ENCODE assay signal across 10 mouse cellular contexts in the genomic region with DNA sequence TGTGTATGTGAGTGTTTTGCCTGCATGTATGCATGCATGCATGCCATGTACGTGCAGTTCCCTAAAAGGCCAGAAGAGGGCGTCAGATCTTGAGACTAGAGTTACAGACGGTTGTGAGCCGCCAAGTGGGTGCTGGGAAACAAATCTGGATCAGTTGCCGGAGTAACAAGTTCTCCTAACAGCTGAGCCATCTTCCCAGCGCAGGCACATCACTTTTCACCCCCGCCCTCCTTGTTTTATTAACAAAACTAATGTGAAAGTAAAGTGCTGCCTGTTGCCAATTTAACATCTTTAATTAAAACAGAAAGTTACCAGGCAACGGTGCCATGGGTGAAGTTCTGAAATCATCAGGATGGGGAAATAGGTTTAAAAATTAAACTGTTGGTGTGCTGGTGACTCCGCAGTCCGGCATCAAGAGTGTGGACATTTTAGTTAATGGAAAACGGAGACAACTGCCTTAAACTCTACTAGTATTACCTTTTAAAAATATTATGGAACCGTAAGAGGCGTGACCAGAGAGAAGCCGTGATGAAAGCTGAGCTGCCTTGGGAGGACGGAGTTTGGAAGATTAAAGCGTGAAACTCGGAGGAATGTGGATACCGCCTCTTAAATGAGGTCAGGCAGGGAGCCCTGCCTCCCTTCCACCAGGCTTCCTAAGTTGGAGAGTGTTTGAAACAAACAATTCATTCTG.
DNase-seq lines count a peak whose midpoint lies in the region; ATAC-seq and TF ChIP-seq lines count a peak whose summit lies in the region.
"Had no signal": no experiment of that assay in that cellular context is flagged by ENCODE, and none has a peak within 500 bp of the region (broad histone marks: within the 10 kb centered on the region; RNA-seq: fewer than 3 reads in every experiment).

No protein-coding gene starts in this region.

- intact Hi-C loops in left cerebral cortex, adult 2 months (cut with DNase I), result no loop called here

- H3K27me3 ChIP-seq in kidney, embryonic 16.5 days (ENCODE audit: insufficient read depth, low read length), result no peaks in the 10 kb centered on the region
- no peaks in the 10 kb centered on the region for H3K27me3 ChIP-seq in cerebellum, adult 2 months (ENCODE audit: control insufficient read depth, insufficient read depth, low read length)
- H3K27me3 ChIP-seq: hindbrain, embryonic 13.5 days had no signal

- H3K36me3 ChIP-seq in kidney, embryonic 16.5 days (ENCODE audit: insufficient read depth, low read length), result no peaks in the 10 kb centered on the region
- H3K36me3 ChIP-seq: hindbrain, embryonic 13.5 days had no signal

- DNase-seq in left cerebral cortex, adult 2 months (ENCODE audit: extremely low spot score in 1 of 2, low spot score in 2 of 2), result no peak
- DNase-seq in left cerebral cortex, adult 18-20 months (ENCODE audit: low spot score in 2 of 2), result no peak
- DNase-seq in ZHBTc4 (ENCODE audit: low read depth, low spot score), result peak; percentile 79
- peak; percentile 29 to 57 for DNase-seq in lung, postnatal 4 days
- no peak for DNase-seq in gastrocnemius, postnatal 25 days
- DNase-seq in urinary bladder, postnatal 36 days (ENCODE audit: low spot score in 2 of 2), result no peak
- DNase-seq in cerebellum, adult 2 months, result no peak
- DNase-seq: thymus, adult 2 months had no signal

- no peak for TF ChIP-seq POLR2A in cerebellum, adult 2 months (IDR thresholded peaks at IDR 0.05; ENCODE audit: borderline replicate concordance, insufficient read depth, low read length)

- H3K4me3 ChIP-seq in left cerebral cortex, adult 2 months, result no peak overlapping the region
- H3K4me3 ChIP-seq in kidney, embryonic 16.5 days (ENCODE audit: low read length), result 0 out of 2 replicates have a peak overlapping the region, but pooled peaks have one; percentile 1
- H3K4me3 ChIP-seq in cerebellum, adult 2 months (replicated peaks; ENCODE audit: insufficient read depth, low read depth, low read length), result no peak overlapping the region
- H3K4me3 ChIP-seq: hindbrain, embryonic 13.5 days had no signal

- peak; percentile 93 for ATAC-seq in kidney, embryonic 16.5 days (ENCODE audit: low FRiP score, low TSS enrichment)

- H3K9ac ChIP-seq in kidney, embryonic 16.5 days (replicated peaks; ENCODE audit: low read length), result no peak overlapping the region
- H3K9ac ChIP-seq: hindbrain, embryonic 13.5 days had no signal

- H3K27ac ChIP-seq in left cerebral cortex, adult 2 months, result no peak overlapping the region
- H3K27ac ChIP-seq in kidney, embryonic 16.5 days (ENCODE audit: low read length), result peak overlapping the region; percentile 81
- H3K27ac ChIP-seq in cerebellum, adult 2 months (ENCODE audit: insufficient read depth, low read length), result no peak overlapping the region
- H3K27ac ChIP-seq: hindbrain, embryonic 13.5 days had no signal

- 40% methylated on average over 18 of the region's 18 CpGs for WGBS in kidney, embryonic 16.5 days
- 71% methylated on average over 18 of the region's 18 CpGs for WGBS in cerebellum, adult 2 months

- peaks cover 5% of the 10 kb centered on the region for H3K9me3 ChIP-seq in kidney, embryonic 16.5 days (ENCODE audit: low read length)

- H3K4me1 ChIP-seq in kidney, embryonic 16.5 days (ENCODE audit: insufficient read depth, low read length), result 0 out of 2 replicates have a peak, but pooled peaks cover 6% of the 10 kb centered on the region
- H3K4me1 ChIP-seq in cerebellum, adult 2 months (ENCODE audit: control insufficient read depth, insufficient read depth, low read length), result no peaks in the 10 kb centered on the region
- H3K4me1 ChIP-seq: hindbrain, embryonic 13.5 days had no signal

- TF ChIP-seq CTCF in left cerebral cortex, adult 2 months (IDR thresholded peaks at IDR 0.05), result peak; percentile 9
- no peak for TF ChIP-seq CTCF in cerebellum, adult 2 months (IDR thresholded peaks at IDR 0.05; ENCODE audit: borderline replicate concordance, insufficient read depth, low read depth, low read length)

- H3K4me2 ChIP-seq in kidney, embryonic 16.5 days (replicated peaks; ENCODE audit: low read depth, low read length), result peak overlapping the region; percentile 32; the same call in 1 of the 2 replicates
- H3K4me2 ChIP-seq: hindbrain, embryonic 13.5 days had no signal

Comparison
In these comparisons a context has a peak if more than half of its experiments do, and no peak if none do; other contexts are left out.
1. DNase-seq: peak in ZHBTc4 (single experiment) and lung, postnatal 4 days (2 of 2); none in left cerebral cortex, adult 2 months (0 of 2), left cerebral cortex, adult 18-20 months (0 of 2), gastrocnemius, postnatal 25 days (single experiment), urinary bladder, postnatal 36 days (0 of 2) and cerebellum, adult 2 months (0 of 2).